ENCODE assay signal across 17 mouse cellular contexts in genomic region chr10:63410162-63410956, GRCm38 (mm10). TPM values are rescaled to one million over a fixed set of nuclear protein-coding genes. Genes with fewer than 3 reads are reported as not detected.
DNase-seq lines count a peak whose midpoint lies in the region; TF ChIP-seq lines count a peak whose summit lies in the region.
"Had no signal": no experiment of that assay in that cellular context is flagged by ENCODE, and none has a peak within 500 bp of the region (broad histone marks: within the 10 kb centered on the region; RNA-seq: fewer than 3 reads in every experiment).

No protein-coding gene starts in this region.

- no peak overlapping the region for H3K27ac ChIP-seq in cerebellum, adult 2 months (ENCODE audit: insufficient read depth, low read length)
- H3K27ac ChIP-seq in layer of hippocampus, adult 2 months, result 0 out of 2 replicates have a peak overlapping the region, but pooled peaks have one; percentile 23
- H3K27ac ChIP-seq: limb, embryonic 12.5 days had no signal

- peaks cover 3% of the 10 kb centered on the region; the same call in 1 of the 2 replicates for H3K4me1 ChIP-seq in cerebellum, adult 2 months (ENCODE audit: control insufficient read depth, insufficient read depth, low read length)
- H3K4me1 ChIP-seq: limb, embryonic 12.5 days had no signal

- DNase-seq in cerebellum, adult 2 months, result no peak
- no peak for DNase-seq in cerebellum, adult 11 months
- no peak for DNase-seq in layer of hippocampus, adult 2 months (ENCODE audit: low spot score in 2 of 2)
- DNase-seq in layer of hippocampus, postnatal 10 days (ENCODE audit: low spot score in 2 of 2), result no peak
- DNase-seq in embryo, embryonic 10.5 days (ENCODE audit: low spot score), result peak; percentile 25
- peak; percentile 12 for DNase-seq in mesoderm, embryonic 11.5 days (ENCODE audit: low read depth, low spot score)
- DNase-seq in left cerebral cortex, adult 11 months (ENCODE audit: low spot score), result no peak
- DNase-seq in cerebellum, postnatal 36 days, result no peak
- DNase-seq: heart, postnatal 14 days; kidney, adult 8-10 months; lung, postnatal 4 days had no signal

- H3K4me3 ChIP-seq in cerebellum, adult 2 months (replicated peaks; ENCODE audit: insufficient read depth, low read depth, low read length), result peak overlapping the region; percentile 47
- H3K4me3 ChIP-seq in layer of hippocampus, adult 2 months, result peak overlapping the region; percentile 44
- H3K4me3 ChIP-seq: limb, embryonic 12.5 days had no signal

- 20% methylated on average over 16 of the region's 16 CpGs for WGBS in cerebellum, adult 2 months

- TF ChIP-seq POLR2A in cerebellum, adult 2 months (IDR thresholded peaks at IDR 0.05; ENCODE audit: borderline replicate concordance, insufficient read depth, low read length), result no peak

- no peaks in the 10 kb centered on the region for H3K27me3 ChIP-seq in cerebellum, adult 2 months (ENCODE audit: control insufficient read depth, insufficient read depth, low read length)
- H3K27me3 ChIP-seq: limb, embryonic 12.5 days had no signal

- TF ChIP-seq CTCF in cerebellum, adult 2 months (IDR thresholded peaks at IDR 0.05; ENCODE audit: borderline replicate concordance, insufficient read depth, low read depth, low read length), result no peak
- no peak for TF ChIP-seq CTCF in layer of hippocampus, adult 2 months (conservative IDR thresholded peaks at IDR 0.05)

RNA-seq across cellular contexts. Expression of gene Gm7075, which starts 11.2 kb away (rescaled TPM):
- not detected in 2 replicates for polyA plus RNA-seq in cerebellum, adult 2 months (2012; rRNA removed)
- not detected for total RNA-seq in layer of hippocampus, adult 2 months (2021)
- not detected for total RNA-seq in layer of hippocampus, postnatal 10 days (2021)
- total RNA-seq: heart, postnatal 14 days; layer of hippocampus, adult 18-20 months had no signal
- polyA plus RNA-seq: activated CD4-positive, CD25-positive, alpha-beta regulatory T cell, adult 4 months; gonadal fat pad, adult 2 months; limb, embryonic 12.5 days; spleen, adult 2 months; testis, adult 2 months had no signal

RNA-seq across cellular contexts. Expression of gene Ctnna3, which starts 19.5 kb away (rescaled TPM):
- polyA plus RNA-seq in cerebellum, adult 2 months (2012; rRNA removed), result 3.0 and 3.7 TPM in 2 replicates
- 1 to 10 TPM; 1.8 to 2.0 TPM for total RNA-seq in layer of hippocampus, adult 2 months (2021)
- total RNA-seq in layer of hippocampus, postnatal 10 days (2021), result 1 to 10 TPM; 1.0 to 1.5 TPM

RNA-seq across cellular contexts. Expression of gene Dnajc12, which starts 28.1 kb away (rescaled TPM):
- 32.1 and 34.2 TPM in 2 replicates for polyA plus RNA-seq in cerebellum, adult 2 months (2012; rRNA removed)
- 10 to 100 TPM; 22.5 to 25.2 TPM for total RNA-seq in layer of hippocampus, adult 2 months (2021)
- total RNA-seq in layer of hippocampus, postnatal 10 days (2021), result 10 to 100 TPM; 12.1 to 12.6 TPM

RNA-seq across cellular contexts. Expression of gene Sirt1, which starts 28.9 kb away (rescaled TPM):
- 15.3 and 17.2 TPM in 2 replicates for polyA plus RNA-seq in cerebellum, adult 2 months (2012; rRNA removed)
- total RNA-seq in layer of hippocampus, adult 2 months (2021), result 10 to 100 TPM; 11.7 to 15.9 TPM
- total RNA-seq in layer of hippocampus, postnatal 10 days (2021), result 10 to 100 TPM; 13.7 to 13.8 TPM

Comparison
In these comparisons a context has a peak if more than half of its experiments do, and no peak if none do; other contexts are left out.
1. DNase-seq: peak in embryo, embryonic 10.5 days (single experiment) and mesoderm, embryonic 11.5 days (single experiment); none in cerebellum, adult 2 months (0 of 2), cerebellum, adult 11 months (single experiment), layer of hippocampus, adult 2 months (0 of 2), layer of hippocampus, postnatal 10 days (0 of 2), left cerebral cortex, adult 11 months (single experiment) and cerebellum, postnatal 36 days (0 of 2).